Mouse (Mus musculus) adrenal gland, adult 2 months (tissue): ENCODE measurements around the gene Msto1. TPM values are rescaled to one million over a fixed set of nuclear protein-coding genes. Genes with fewer than 3 reads are reported as not detected.
"Not testable (repeated sequence)": the region's sequence is repeated elsewhere in the genome, so short reads cannot be mapped to it uniquely, and the experiment has no call there.

ENCODE experiments used
- DNase-seq: peaks from one replicate; pipeline ENCODE4 v3.0.0; 2021
- polyA plus RNA-seq: library from polyadenylated mRNA; depleted of rRNA; stranded (reverse); fragments of >200 nt; gene quantifications from 2 replicates; pipeline ENCODE4 v1.2.3, GENCODE M21; 2012; rRNA removed
- total RNA-seq, 2 experiments: library from RNA; stranded (reverse); gene quantifications; 2 replicates each; pipeline ENCODE4 v1.2.3; 2021

The Msto1 gene
- total and polyA plus RNA-seq, 3 experiments, result 18.9 to 30.2 (median 25.2) TPM

DNA sequence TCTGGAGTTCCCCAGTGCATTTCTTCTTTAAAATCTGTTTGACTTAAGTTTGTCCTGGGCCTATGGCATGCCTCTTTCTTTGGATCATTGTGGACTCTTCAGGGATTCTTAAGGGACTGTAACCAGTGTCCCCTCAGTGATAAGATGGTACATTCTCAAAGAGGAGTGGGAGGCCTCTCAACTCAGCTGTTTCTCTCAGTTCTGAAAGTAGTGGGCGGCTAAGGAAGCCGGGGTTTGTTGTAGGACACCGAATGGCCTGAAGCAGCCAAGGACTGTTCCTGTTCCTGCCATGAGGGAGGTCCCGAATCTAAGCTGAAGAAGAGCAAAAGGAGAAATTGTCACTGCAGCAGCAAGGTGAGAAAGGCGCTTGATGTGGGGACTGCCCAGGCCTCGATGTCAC, 8.6 kb downstream of the Msto1 start:
- DNase-seq, result no peak

DNA sequence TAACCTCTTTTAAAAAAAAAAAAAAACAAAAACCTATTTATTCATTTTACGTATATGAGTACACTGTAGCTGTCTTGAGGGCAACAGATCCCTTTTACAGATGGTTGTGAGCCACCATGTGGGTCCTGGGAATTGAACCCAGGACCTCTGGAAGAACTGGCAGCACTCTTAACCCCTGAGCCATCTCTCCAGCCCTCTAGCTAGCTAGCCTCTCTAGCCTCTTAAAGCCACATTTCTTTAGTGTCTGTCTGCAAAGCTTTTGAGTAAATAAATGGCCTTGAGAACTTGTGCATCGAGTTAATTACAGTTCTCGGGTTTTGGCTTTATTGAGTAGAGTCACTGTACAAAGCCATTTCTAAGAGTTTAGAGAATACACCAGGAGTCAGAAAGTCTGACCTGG, 9.0 kb downstream of the Msto1 start:
- DNase-seq, result no peak

DNA sequence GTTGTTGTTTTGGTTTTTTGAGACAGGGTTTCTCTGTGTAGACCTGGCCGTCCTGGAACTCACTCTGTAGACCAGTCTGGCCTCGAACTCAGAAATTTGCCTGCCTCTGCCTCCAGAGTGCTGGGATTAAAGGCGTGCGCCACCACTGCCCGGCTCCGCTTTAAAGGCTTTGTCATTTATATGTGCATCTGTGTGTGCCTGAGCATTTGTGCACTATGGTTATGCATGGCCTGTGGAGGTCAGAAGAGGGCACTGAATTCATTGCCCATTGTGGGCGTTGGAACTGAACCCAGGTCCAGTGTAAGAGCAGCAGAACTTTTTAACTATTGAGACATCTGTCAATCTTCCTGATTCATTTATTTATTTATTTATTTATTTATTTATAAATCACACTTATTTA, 20.8 kb downstream of the Msto1 start:
- not testable (repeated sequence) for DNase-seq

DNA sequence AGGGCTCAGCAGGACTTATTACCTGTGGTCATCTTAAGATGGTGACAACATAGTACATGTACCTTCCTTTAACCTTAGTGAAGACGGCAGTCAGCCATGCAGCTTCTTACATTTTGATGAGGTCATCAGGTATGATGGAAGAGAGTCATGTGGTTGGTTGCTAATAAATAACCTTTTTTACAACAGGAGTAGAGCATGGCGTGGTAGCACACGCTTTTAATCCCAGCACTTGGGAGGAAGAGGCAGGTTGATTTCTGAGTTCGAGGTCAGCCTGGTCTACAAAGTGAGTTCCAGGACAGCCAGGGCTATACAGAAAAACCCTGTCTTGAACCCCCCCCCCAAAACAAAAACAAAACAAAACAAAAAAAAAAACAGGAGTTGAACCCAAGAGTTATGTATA, 31.3 kb downstream of the Msto1 start:
- DNase-seq, result not testable (repeated sequence)

DNA sequence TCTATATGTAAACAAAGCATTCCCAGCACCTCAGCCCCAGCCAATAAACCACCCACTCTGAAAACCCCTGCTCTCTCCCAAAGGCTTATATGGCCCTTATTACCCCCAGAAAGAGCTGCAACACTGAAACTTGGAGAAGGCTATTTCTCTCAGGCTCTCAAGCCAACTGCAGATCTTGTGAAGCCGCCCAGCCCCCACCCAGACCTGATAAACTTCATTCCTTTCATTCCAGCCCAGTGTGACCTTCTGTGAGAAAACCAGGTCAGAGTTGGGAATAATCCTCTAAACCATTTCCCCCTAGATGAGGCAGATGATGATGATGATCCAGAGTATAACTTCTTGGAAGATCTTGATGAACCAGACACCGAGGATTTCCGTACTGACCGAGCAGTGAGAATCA, 45.4 kb downstream of the Msto1 start:
- not testable (repeated sequence) for DNase-seq

DNA sequence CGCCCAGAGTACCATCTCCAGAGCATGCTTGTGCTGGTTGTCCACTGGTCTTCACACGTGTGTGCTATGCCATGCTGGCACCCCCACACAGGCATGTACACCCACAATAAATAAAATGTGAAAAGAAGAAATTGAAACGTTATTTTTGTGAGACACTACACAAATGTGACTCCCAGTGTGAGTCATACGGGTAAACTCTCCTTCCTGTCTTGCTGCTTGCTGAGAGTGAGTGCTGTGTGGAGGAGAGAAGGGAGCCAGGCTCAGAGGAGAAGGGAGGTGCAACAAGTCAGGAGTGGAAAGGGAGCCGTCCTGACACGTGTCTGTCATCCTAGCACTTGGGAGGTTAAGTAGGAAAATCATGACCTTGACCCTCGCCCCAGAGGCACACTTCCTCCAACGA, 46.6 kb downstream of the Msto1 start:
- DNase-seq, result not testable (repeated sequence)

DNA sequence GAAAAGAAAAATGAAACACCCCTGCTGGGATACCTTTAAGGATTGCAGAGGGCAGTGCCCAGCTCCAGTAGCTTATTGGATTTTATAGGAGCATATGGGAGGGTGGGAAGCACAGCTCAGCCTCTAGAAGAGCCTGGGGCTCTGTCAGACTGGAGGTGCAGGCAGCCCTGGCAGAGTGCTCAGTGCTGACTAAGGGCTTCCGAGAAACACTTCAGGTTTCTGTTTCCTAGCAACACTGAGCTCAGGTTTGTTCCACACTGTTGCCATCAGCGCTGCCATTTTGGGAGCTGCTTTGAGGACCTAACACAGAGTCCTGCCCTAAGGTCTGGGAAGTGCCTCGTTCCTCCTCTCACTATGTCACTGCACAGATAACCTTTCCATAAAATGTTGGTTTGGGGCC, 47.1 kb downstream of the Msto1 start:
- DNase-seq, result not testable (repeated sequence)

DNA sequence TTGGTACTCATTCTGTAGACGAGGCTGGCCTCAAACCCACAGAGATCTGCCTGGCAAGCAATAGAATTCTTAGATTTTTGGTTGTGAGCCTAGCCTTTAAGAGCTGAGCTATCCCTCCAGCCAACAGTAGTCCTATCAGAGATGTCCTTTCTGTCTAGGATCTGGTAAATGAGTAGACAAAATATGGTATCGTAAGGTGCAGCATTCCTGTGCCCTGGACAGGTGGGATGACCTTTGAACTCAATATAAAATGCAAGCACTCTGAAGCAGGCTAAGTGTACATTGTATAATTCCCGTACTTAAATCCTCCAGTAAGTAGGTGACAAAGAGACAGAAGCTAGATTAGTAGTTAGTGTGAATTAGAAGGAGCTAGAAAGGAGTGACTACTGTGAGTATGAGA, 51.7 kb downstream of the Msto1 start:
- no peak for DNase-seq

DNA sequence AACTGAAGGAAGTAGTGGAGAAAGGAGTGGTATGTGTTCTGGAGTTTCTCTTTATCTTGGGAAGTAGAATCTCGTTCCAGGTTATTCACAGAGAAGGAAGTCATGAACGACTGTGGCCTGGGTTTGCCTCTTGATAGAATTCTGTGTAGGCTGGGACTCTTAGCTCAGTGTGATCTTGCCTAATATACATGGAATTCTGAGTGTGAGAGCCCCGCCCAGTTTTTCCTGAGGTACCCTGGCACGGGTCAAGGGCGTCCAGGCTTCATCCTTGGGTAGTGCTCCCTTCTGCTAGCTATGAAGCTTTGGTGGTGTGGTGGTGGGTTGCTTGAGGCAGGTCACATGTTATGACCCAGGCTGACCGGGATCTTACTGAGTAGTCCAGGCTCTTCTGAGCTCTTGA, 58.0 kb downstream of the Msto1 start:
- no peak for DNase-seq

Other genes starting within 250 kb of the Msto1 start
- 10 to 100 TPM; 43.2 to 67.9 TPM for gene Khdc4, start 228.2 kb downstream of the Msto1 start, total RNA-seq
- 55.7 and 61.4 TPM in 2 replicates for gene Khdc4, start 228.2 kb downstream of the Msto1 start, polyA plus RNA-seq
- 10 to 100 TPM; 49.2 to 58.9 TPM for gene Rit1, start 197.2 kb downstream of the Msto1 start, total RNA-seq
- gene Rit1, start 197.2 kb downstream of the Msto1 start, polyA plus RNA-seq, result 41.4 and 41.5 TPM in 2 replicates
- gene Syt11, start 138.8 kb downstream of the Msto1 start, total RNA-seq, result 10 to 100 TPM; 10.1 to 15.1 TPM
- gene Syt11, start 138.8 kb downstream of the Msto1 start, polyA plus RNA-seq, result 5.1 and 5.7 TPM in 2 replicates
- 10 to 100 TPM; 25.8 to 27.4 TPM for gene Gon4l, start 78.8 kb downstream of the Msto1 start, total RNA-seq
- gene Gon4l, start 78.8 kb downstream of the Msto1 start, polyA plus RNA-seq, result 9.1 and 9.7 TPM in 2 replicates
- gene Ash1l, start 36.6 kb upstream of the Msto1 start, total RNA-seq, result 10 to 100 TPM; 38.3 to 57.0 TPM
- 3.9 and 4.9 TPM in 2 replicates for gene Ash1l, start 36.6 kb upstream of the Msto1 start, polyA plus RNA-seq
- gene Dap3, start 37.2 kb upstream of the Msto1 start, total RNA-seq, result 100 to 1,000 TPM; 129 to 130 TPM
- gene Dap3, start 37.2 kb upstream of the Msto1 start, polyA plus RNA-seq, result 26.2 and 30.4 TPM in 2 replicates
- gene Rusc1, start 179.3 kb upstream of the Msto1 start, total RNA-seq, result 10 to 100 TPM; 23.3 to 32.5 TPM
- 56.4 and 66.6 TPM in 2 replicates for gene Rusc1, start 179.3 kb upstream of the Msto1 start, polyA plus RNA-seq
- not detected for gene Gm43738, start 187.1 kb upstream of the Msto1 start, total RNA-seq
- gene Gm43738, start 187.1 kb upstream of the Msto1 start, polyA plus RNA-seq, result not detected in 2 replicates
- gene Fdps, start 188.0 kb upstream of the Msto1 start, total RNA-seq, result 100 to 1,000 TPM; 208 to 632 TPM
- gene Fdps, start 188.0 kb upstream of the Msto1 start, polyA plus RNA-seq, result 253 and 549 TPM in 2 replicates
- gene Pklr, start 222.1 kb upstream of the Msto1 start, total RNA-seq, result under 1 TPM in 1 of 2 experiments, not detected in 1; 0.81 TPM
- 0.55 TPM in 1 of 2 replicates, not detected in the other for gene Pklr, start 222.1 kb upstream of the Msto1 start, polyA plus RNA-seq
- gene Hcn3, start 246.2 kb upstream of the Msto1 start, total RNA-seq, result 1 to 10 TPM; 2.4 to 6.6 TPM
- 20.9 and 34.5 TPM in 2 replicates for gene Hcn3, start 246.2 kb upstream of the Msto1 start, polyA plus RNA-seq